Mouse (Mus musculus) megakaryocyte, embryonic 14.5 days (primary cell): ENCODE measurements around the gene Bricd5.

Experiments
- FLI1 ChIP-seq: IDR thresholded peaks from 2 replicates; pipeline ENCODE4 v1.6.1; 2012; ENCODE audit warnings: low read length, inconsistent platforms, mixed read lengths
- GATA1 ChIP-seq: IDR thresholded peaks from 3 replicates; pipeline ENCODE4 v1.6.1; 2012; ENCODE audit warnings: mixed read lengths, low read length, inconsistent platforms, borderline replicate concordance

GRCm38 (mm10) chr17:24514270-24515257, 40.9 kb downstream of the Bricd5 start:
- TF ChIP-seq GATA1 (no peak), FLI1 (no peak)
